Mouse (Mus musculus) heart, adult 11 months (tissue): ENCODE results near the gene Ttc12.

Experiments
- DNase-seq: peaks from one replicate; pipeline ENCODE4 v3.0.0; 2022

The Ttc12 gene

DNA sequence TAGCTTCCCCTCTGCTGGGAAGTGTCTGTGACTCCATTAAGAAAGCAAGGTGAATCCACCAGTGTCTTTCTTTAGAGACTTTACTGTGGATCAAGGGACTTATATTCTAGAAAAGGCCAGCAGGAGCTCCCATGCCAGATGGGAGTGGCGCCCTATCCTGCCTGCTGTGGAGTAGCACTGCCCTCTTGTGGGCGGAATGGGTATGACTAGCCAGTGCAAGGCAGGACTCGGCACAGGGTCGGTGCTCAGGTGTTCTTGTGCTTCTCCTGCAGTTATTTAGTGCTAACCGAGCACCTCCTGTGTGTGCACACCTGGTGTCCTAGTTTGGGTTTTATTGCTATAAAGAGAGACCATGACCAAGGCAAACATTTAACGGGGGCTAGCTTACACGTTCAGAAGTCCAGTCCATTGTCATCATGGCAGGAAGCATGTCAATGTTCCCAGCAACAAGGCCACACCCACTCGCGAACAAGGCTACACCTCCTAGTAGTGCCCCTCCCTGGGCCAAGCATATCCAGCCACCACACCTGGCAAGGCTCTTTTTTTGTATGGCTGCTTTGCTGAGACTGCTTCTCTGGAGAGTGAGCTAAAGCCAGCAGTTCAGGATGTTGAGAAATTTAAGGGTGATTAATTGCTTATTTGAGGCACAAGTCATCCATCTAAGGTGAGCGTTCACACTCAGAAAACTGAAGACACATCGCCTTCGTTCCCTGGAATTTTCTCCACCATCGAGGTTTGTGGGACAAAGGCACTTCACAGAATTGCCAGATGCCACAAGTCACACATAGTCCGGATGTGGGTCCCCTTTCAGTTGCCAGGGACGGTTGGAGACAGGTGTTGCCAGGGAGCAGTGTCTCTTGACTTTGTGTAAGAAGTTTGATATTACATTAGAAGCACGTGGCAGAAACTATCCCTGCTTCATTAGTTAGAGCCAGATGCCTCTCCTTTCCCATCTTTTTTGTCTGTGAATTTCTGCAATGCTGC, 3.2 kb upstream of the Ttc12 start:
- peak; percentile 97 for DNase-seq

DNA sequence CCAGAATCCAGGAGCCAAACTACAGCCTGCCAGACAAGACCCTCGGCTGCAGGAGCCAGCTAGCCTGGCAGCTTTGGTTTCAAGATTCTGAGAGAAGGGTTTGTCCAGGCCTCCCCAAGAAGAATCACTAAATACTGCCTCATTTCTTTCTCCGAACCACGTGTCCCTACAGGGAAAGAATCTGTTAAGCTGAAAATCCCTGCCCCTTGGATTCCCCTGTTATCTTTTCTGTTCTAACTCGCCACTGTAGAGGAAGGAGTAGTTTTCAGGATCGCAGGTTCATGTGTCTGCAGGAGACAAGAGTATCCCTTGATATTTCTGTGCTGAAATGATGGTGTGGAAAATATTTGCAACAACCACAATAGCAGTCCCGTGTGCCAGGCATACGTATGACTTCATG, 2.2 kb upstream of the Ttc12 start:
- peak; percentile 55 for DNase-seq

- peak; percentile 71 for DNase-seq
Observed at GRCm38 (mm10) chr9:49487657-49487943, 1.6 kb upstream of the Ttc12 start.

- DNase-seq: peak; percentile 88
Observed at GRCm38 (mm10) chr9:49486805-49487656, 1.0 kb upstream of the Ttc12 start.

DNA sequence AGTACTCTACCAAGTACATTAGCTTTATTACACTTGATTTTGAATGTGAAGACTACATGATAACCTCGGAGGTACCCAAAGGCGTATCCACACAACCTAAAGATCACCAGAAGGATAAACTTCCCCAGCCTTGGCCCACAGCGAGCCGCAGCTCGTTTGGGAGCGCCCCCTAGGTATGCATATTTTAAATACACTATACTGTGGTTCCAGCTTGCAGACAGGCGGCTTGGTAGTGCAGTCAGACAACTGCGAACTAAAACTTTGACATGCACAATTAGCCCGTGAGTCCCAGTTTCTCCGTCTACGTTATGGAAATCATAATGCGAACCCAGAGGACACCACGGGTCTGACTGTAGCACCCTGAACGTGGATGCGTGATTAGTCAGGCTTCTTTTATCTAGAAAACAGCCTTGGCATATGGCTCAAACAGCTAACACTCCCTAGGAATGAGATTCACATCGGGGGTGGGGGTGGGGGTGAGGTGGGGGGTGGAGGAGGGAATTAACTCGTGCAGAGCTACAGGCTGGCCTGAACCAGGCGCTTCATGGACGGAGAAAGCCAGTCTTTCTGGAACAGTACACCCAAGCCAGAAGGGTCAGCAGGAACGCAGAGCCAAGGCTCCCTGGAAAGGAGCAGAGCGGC, 654 bp downstream of the Ttc12 start:
- no peak for DNase-seq

GRCm38 (mm10) chr9:49483316-49483715, 2.7 kb downstream of the Ttc12 start:
- DNase-seq: peak; percentile 81

DNA sequence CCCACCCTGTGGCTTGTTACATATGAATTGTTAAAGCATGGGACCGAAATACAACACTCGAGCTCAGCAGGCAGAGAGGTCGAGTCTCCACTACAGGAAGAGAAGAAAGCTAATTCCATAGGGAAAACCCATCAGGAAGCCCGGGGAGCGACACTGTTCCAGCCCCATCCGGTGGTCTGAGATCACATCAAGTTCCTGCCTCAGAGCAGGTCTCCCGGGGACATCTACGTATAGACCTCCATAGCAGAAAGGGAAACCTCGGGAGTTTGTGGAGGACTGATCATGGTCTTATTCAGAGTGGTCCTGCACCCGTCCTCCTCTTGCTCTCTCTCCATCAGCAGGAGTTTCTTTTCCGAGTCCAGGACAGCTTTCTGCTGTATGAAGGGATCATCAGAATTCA, 13.9 kb downstream of the Ttc12 start:
- DNase-seq: peak; percentile 82

GRCm38 (mm10) chr9:49470946-49471345, 15.1 kb downstream of the Ttc12 start:
- DNase-seq: no peak

DNA sequence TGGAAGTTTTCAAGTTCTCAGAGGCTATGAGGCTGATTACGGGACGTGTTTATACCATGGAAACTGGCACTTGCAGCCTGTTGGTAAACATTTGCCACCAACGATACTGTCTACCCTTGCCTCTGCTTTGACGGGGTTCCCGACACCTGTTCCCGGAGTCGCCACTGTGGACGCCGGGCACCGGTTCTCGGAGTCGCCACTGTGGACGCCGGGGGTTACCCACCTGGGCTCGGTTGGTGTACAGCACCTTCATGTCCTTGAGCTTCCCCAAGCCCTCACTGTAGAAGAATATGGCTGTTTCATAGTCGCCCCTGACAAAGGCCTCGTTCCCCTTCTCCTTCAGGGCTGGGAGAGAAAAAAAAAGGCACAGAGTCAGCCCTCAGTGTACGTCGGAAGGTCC, 16.0 kb downstream of the Ttc12 start:
- peak; percentile 80 for DNase-seq

- DNase-seq: peak; percentile 55
Observed at GRCm38 (mm10) chr9:49456136-49456535, 29.9 kb downstream of the Ttc12 start.

- no peak for DNase-seq
Observed at GRCm38 (mm10) chr9:49452396-49452795, 33.6 kb downstream of the Ttc12 start.

DNA sequence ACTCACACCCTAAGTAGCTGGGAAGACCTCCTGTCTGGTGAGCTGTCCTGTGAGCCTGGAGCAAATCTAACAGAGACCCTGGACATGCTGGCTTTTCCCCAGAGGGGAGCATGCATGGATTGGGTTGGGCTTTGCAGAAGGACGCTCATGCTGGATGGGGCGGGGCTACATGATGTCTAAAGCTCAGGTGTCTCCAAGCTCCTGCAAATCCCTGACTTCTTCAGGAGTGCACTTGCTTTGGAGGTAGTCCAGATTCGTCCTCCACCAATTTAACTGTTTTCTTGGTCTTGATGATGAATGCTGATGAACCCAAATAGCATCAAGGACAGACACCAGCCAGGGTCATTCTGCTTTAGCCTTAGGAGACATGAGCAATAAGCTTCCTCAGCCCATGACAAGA, 35.5 kb downstream of the Ttc12 start:
- DNase-seq: no peak

DNA sequence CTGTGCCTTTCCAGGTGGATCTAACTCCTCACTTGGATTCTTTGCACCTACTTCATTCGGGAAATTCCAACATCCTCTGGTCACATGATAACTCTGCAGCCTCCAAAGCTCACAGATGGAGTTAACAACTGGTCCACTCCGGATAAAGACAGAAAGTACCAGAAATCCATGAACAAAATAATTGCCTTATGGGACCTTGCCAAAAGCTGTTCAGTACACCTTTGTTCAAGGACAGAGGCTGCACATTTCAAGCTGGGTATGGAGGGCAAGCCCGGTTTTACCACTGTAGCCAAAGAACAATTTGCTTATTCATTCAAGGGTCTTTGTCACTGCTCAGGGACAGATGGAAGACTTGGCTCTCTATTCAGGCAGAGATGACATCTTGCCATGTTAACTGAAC, 43.4 kb downstream of the Ttc12 start:
- DNase-seq: no peak

GRCm38 (mm10) chr9:49427478-49427877, 58.5 kb downstream of the Ttc12 start:
- no peak for DNase-seq

DNA sequence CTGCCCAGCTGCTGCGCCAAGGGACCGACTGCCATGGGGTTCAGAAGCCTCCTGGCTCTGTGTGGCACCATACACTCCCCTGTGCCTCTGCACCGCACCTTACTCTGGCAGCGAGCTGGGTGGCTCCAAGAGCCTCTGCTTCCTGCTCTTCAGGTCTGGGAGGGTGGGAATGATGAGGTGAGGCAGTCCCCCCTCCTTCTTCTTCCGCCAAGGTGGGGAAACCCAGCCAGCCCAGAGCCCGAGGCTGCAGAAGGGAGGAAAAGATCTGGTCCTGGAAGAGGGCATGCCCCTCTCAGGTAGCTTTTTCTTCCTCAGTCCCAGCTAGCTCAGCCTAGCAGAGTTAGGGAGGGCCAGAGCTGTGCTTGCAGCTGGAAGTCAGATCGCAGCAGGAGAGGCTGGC, 59.1 kb downstream of the Ttc12 start, which contains the start of gene Ankk1:
TSS of gene Ankk1 (minus strand) at position 101 of the 400 bp plus-strand sequence.
- DNase-seq: no peak

DNA sequence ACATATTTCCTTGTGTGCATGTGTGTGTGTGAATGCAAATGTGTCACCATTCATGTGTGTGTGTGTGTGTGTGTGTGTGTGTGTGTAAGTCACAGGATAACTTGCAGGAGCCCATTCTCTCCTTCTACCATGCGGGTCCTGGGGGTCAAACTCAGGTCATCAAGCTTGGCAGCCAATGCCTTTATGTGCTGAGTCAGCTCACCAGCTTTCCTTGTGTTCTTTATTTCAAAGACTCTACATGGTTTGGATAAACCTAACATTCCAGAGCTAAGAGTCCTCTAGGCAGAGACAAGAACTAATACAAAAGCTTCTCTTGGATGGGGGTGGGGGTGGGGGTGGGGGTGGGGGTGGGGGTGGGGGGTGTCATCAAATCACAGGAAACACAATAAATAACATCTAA, 60.4 kb downstream of the Ttc12 start:
- no peak for DNase-seq

DNA sequence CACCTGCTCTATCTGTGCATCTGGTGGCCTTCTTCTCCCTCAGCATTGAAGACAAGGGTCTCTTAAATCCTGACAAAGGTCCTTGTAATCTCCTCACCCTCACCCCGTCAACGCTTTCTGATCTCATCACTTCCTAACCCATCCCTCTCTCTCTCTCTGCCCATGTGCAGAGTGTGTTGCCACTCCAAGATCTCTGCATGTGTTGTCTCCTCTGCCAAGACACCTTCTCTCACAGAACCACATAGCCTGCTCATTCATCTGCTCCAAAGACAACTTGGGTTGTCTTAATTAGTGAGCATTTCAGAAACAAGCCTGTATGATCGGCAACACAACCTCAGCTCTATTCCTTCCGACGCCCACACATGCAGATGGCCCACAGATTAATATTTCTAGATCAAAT, 62.2 kb downstream of the Ttc12 start:
- no peak for DNase-seq

GRCm38 (mm10) chr9:49410621-49411020, 75.4 kb downstream of the Ttc12 start:
- no peak for DNase-seq

GRCm38 (mm10) chr9:49407028-49407427, 79.0 kb downstream of the Ttc12 start:
- no peak for DNase-seq

- DNase-seq: no peak
Observed at GRCm38 (mm10) chr9:49403711-49404110, 82.3 kb downstream of the Ttc12 start.

- DNase-seq: no peak
Observed at GRCm38 (mm10) chr9:49396006-49396405, 90.0 kb downstream of the Ttc12 start.

DNA sequence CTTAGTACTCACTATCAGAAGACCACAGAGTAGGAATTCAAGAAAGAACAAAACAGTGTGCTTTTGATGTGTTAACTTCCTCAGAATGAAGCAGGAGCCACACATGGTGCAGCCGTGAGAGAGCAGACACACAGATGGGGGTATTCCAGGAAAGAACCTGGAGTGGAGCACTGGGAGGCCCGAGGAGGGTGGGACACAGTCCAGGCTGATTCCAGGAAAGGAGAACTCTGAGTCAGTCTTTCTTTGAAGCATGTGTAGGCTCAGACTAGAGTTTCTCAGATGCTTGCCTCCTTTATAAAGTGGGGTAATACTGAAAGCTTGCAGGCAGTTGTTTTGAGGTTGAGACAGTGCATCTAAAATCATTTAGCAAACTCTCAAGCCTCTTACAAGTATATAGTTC, 93.8 kb downstream of the Ttc12 start:
- no peak for DNase-seq
